ENCODE assay signal across 24 mouse cellular contexts in genomic region chr19:28199385-28199784, GRCm38 (mm10).
A peak's percentile ranks its signal among the peaks of the same experiment; 100 is the strongest.
DNase-seq lines count a peak whose midpoint lies in the region; ATAC-seq lines count a peak whose summit lies in the region.
"Had no signal": no experiment of that assay in that cellular context is flagged by ENCODE, and none has a peak within 500 bp of the region (broad histone marks: within the 10 kb centered on the region; RNA-seq: fewer than 3 reads in every experiment).

No protein-coding gene starts in this region.

- no peak for ATAC-seq in embryonic facial prominence, embryonic 11.5 days (replicated peaks; ENCODE audit: insufficient number of reproducible peaks, low FRiP score, low TSS enrichment, low read depth)
- no peak for ATAC-seq in midbrain, embryonic 11.5 days (ENCODE audit: low FRiP score)
- no peak for ATAC-seq in embryonic facial prominence, embryonic 14.5 days (ENCODE audit: low read depth)
- ATAC-seq in hindbrain, embryonic 16.5 days = no peak
- ATAC-seq: activated CD4-positive, CD25-positive, alpha-beta regulatory T cell, adult 4 months; CD4-positive, CD25-positive, alpha-beta regulatory T cell, adult 4 months; forebrain, embryonic 16.5 days had no signal

- no peak overlapping the region for H3K4me2 ChIP-seq in embryonic facial prominence, embryonic 11.5 days (ENCODE audit: low read depth, low read length)
- H3K4me2 ChIP-seq in midbrain, embryonic 11.5 days = no peak overlapping the region
- no peak overlapping the region for H3K4me2 ChIP-seq in embryonic facial prominence, embryonic 14.5 days (ENCODE audit: low read depth, low read length)
- H3K4me2 ChIP-seq in hindbrain, embryonic 16.5 days (ENCODE audit: low read length) = no peak overlapping the region
- H3K4me2 ChIP-seq: embryonic facial prominence, embryonic 15.5 days; heart, embryonic 11.5 days; heart, embryonic 15.5 days; hindbrain, embryonic 13.5 days had no signal

- no peaks in the 10 kb centered on the region for H3K36me3 ChIP-seq in embryonic facial prominence, embryonic 11.5 days (replicated peaks; ENCODE audit: control insufficient read depth, insufficient read depth, low read depth, low read length)
- H3K36me3 ChIP-seq in embryonic facial prominence, embryonic 10.5 days (replicated peaks) = no peaks in the 10 kb centered on the region
- H3K36me3 ChIP-seq in midbrain, embryonic 11.5 days (ENCODE audit: control insufficient read depth, insufficient read depth, low read length) = no peaks in the 10 kb centered on the region
- no peaks in the 10 kb centered on the region for H3K36me3 ChIP-seq in midbrain, embryonic 10.5 days
- H3K36me3 ChIP-seq in embryonic facial prominence, embryonic 14.5 days (ENCODE audit: control insufficient read depth, insufficient read depth, low read length) = no peaks in the 10 kb centered on the region
- no peaks in the 10 kb centered on the region for H3K36me3 ChIP-seq in hindbrain, embryonic 16.5 days (ENCODE audit: control insufficient read depth, insufficient read depth, low read length)
- H3K36me3 ChIP-seq: embryonic facial prominence, embryonic 15.5 days; forebrain, embryonic 10.5 days; G1E; heart, embryonic 15.5 days; hindbrain, embryonic 13.5 days had no signal

- no peaks in the 10 kb centered on the region for H3K4me1 ChIP-seq in embryonic facial prominence, embryonic 11.5 days (ENCODE audit: control insufficient read depth, insufficient read depth, low read length)
- H3K4me1 ChIP-seq in embryonic facial prominence, embryonic 10.5 days = no peaks in the 10 kb centered on the region; the same call in 1 of the 2 replicates
- no peaks in the 10 kb centered on the region for H3K4me1 ChIP-seq in midbrain, embryonic 11.5 days (ENCODE audit: control insufficient read depth, insufficient read depth, low read length)
- peaks cover 5% of the 10 kb centered on the region for H3K4me1 ChIP-seq in midbrain, embryonic 10.5 days
- H3K4me1 ChIP-seq in embryonic facial prominence, embryonic 14.5 days (ENCODE audit: control insufficient read depth, insufficient read depth, low read length) = no peaks in the 10 kb centered on the region
- H3K4me1 ChIP-seq in hindbrain, embryonic 16.5 days (ENCODE audit: control insufficient read depth, insufficient read depth, low read depth, low read length) = no peaks in the 10 kb centered on the region
- H3K4me1 ChIP-seq: embryonic facial prominence, embryonic 15.5 days; heart, embryonic 15.5 days; hindbrain, embryonic 13.5 days had no signal

- no peak overlapping the region for H3K4me3 ChIP-seq in embryonic facial prominence, embryonic 11.5 days (ENCODE audit: low read depth, low read length)
- no peak overlapping the region for H3K4me3 ChIP-seq in embryonic facial prominence, embryonic 10.5 days
- no peak overlapping the region for H3K4me3 ChIP-seq in midbrain, embryonic 11.5 days (ENCODE audit: low read depth, low read length)
- H3K4me3 ChIP-seq in midbrain, embryonic 10.5 days = no peak overlapping the region
- H3K4me3 ChIP-seq in embryonic facial prominence, embryonic 14.5 days (ENCODE audit: low read depth, low read length) = no peak overlapping the region
- H3K4me3 ChIP-seq in hindbrain, embryonic 16.5 days (ENCODE audit: low read length) = no peak overlapping the region
- H3K4me3 ChIP-seq: embryonic facial prominence, embryonic 15.5 days; erythroblast, embryonic 14.5 days; forebrain, embryonic 10.5 days; heart, adult 2 months; heart, embryonic 15.5 days; hindbrain, embryonic 13.5 days had no signal

- H3K9ac ChIP-seq in embryonic facial prominence, embryonic 11.5 days (replicated peaks; ENCODE audit: low read length) = no peak overlapping the region
- no peak overlapping the region for H3K9ac ChIP-seq in midbrain, embryonic 11.5 days (ENCODE audit: low read length)
- no peak overlapping the region for H3K9ac ChIP-seq in embryonic facial prominence, embryonic 14.5 days (ENCODE audit: low read depth, low read length)
- no peak overlapping the region for H3K9ac ChIP-seq in hindbrain, embryonic 16.5 days (ENCODE audit: low read depth, low read length)
- H3K9ac ChIP-seq: embryonic facial prominence, embryonic 15.5 days; heart, embryonic 15.5 days; hindbrain, embryonic 13.5 days had no signal

- WGBS in embryonic facial prominence, embryonic 11.5 days = 53% methylated on average over 8 of the region's 8 CpGs
- 61% methylated on average over 8 of the region's 8 CpGs for WGBS in embryonic facial prominence, embryonic 10.5 days
- WGBS in midbrain, embryonic 11.5 days = 34% methylated on average over 8 of the region's 8 CpGs
- 48% methylated on average over 8 of the region's 8 CpGs for WGBS in midbrain, embryonic 10.5 days
- WGBS in embryonic facial prominence, embryonic 14.5 days = 43% methylated on average over 8 of the region's 8 CpGs
- WGBS in hindbrain, embryonic 16.5 days = 55% methylated on average over 8 of the region's 8 CpGs

- no peak overlapping the region for H3K27ac ChIP-seq in embryonic facial prominence, embryonic 11.5 days (replicated peaks; ENCODE audit: low read depth, low read length)
- no peak overlapping the region for H3K27ac ChIP-seq in embryonic facial prominence, embryonic 10.5 days (replicated peaks)
- no peak overlapping the region for H3K27ac ChIP-seq in midbrain, embryonic 11.5 days (ENCODE audit: low read depth, low read length)
- H3K27ac ChIP-seq in midbrain, embryonic 10.5 days (replicated peaks) = no peak overlapping the region
- no peak overlapping the region for H3K27ac ChIP-seq in embryonic facial prominence, embryonic 14.5 days (replicated peaks; ENCODE audit: low read depth, low read length)
- H3K27ac ChIP-seq in hindbrain, embryonic 16.5 days (ENCODE audit: low read depth, low read length) = no peak overlapping the region
- H3K27ac ChIP-seq: embryonic facial prominence, embryonic 15.5 days; forebrain, embryonic 10.5 days; heart, adult 2 months; heart, embryonic 15.5 days; hindbrain, embryonic 13.5 days had no signal

- H3K27me3 ChIP-seq in embryonic facial prominence, embryonic 11.5 days (ENCODE audit: control insufficient read depth, insufficient read depth, low read length) = no peaks in the 10 kb centered on the region
- H3K27me3 ChIP-seq in embryonic facial prominence, embryonic 10.5 days (replicated peaks; ENCODE audit: low read depth, poor library complexity, severe bottlenecking) = no peaks in the 10 kb centered on the region
- no peaks in the 10 kb centered on the region for H3K27me3 ChIP-seq in midbrain, embryonic 11.5 days (ENCODE audit: control insufficient read depth, insufficient read depth, low read length)
- H3K27me3 ChIP-seq in midbrain, embryonic 10.5 days (ENCODE audit: low read depth, poor library complexity, severe bottlenecking) = no peaks in the 10 kb centered on the region
- H3K27me3 ChIP-seq in embryonic facial prominence, embryonic 14.5 days (replicated peaks; ENCODE audit: control insufficient read depth, insufficient read depth, low read length) = no peaks in the 10 kb centered on the region
- H3K27me3 ChIP-seq in hindbrain, embryonic 16.5 days (replicated peaks; ENCODE audit: control insufficient read depth, insufficient read depth, low read length) = no peaks in the 10 kb centered on the region
- H3K27me3 ChIP-seq: embryonic facial prominence, embryonic 15.5 days; heart, embryonic 15.5 days; hindbrain, embryonic 13.5 days had no signal

- DNase-seq in embryonic facial prominence, embryonic 11.5 days (ENCODE audit: low spot score) = peak; percentile 27
- no peak for DNase-seq in embryonic facial prominence, embryonic 10.5 days (ENCODE audit: low spot score)
- DNase-seq in midbrain, embryonic 11.5 days (ENCODE audit: low spot score, missing footprints) = peak; percentile 80
- DNase-seq in midbrain, embryonic 10.5 days (ENCODE audit: low spot score) = no peak
- peak; percentile 53 for DNase-seq in embryonic facial prominence, embryonic 14.5 days (ENCODE audit: low spot score)
- no peak for DNase-seq in cerebellum, adult 11-12 months
- DNase-seq: adrenal gland, postnatal 14 days; B cell, adult 2 months; cerebellum, adult 2 months; cerebellum, postnatal 10 days; gastrocnemius, postnatal 10 days; heart, adult 2 months; heart, postnatal 14 days had no signal

- no peaks in the 10 kb centered on the region for H3K9me3 ChIP-seq in embryonic facial prominence, embryonic 11.5 days (replicated peaks; ENCODE audit: control insufficient read depth, low read length)
- H3K9me3 ChIP-seq in embryonic facial prominence, embryonic 10.5 days = no peaks in the 10 kb centered on the region
- no peaks in the 10 kb centered on the region for H3K9me3 ChIP-seq in midbrain, embryonic 11.5 days (ENCODE audit: control insufficient read depth, low read length)
- H3K9me3 ChIP-seq in midbrain, embryonic 10.5 days (replicated peaks) = peaks cover 13% of the 10 kb centered on the region; the same call in 1 of the 2 replicates
- 0 out of 2 replicates have a peak, but pooled peaks cover 5% of the 10 kb centered on the region for H3K9me3 ChIP-seq in embryonic facial prominence, embryonic 14.5 days (ENCODE audit: control insufficient read depth, low read length)
- peaks cover 2% of the 10 kb centered on the region; the same call in 1 of the 2 replicates for H3K9me3 ChIP-seq in hindbrain, embryonic 16.5 days (ENCODE audit: control insufficient read depth, low read length)
- H3K9me3 ChIP-seq: embryonic facial prominence, embryonic 15.5 days; G1E; heart, embryonic 15.5 days; hindbrain, embryonic 13.5 days had no signal

Comparison
In these comparisons a context has a peak if more than half of its experiments do, and no peak if none do; other contexts are left out.
1. DNase-seq: peak in embryonic facial prominence, embryonic 11.5 days (single experiment), midbrain, embryonic 11.5 days (single experiment) and embryonic facial prominence, embryonic 14.5 days (single experiment); none in embryonic facial prominence, embryonic 10.5 days (single experiment), midbrain, embryonic 10.5 days (single experiment) and cerebellum, adult 11-12 months (single experiment).